Mouse (Mus musculus) mouse trophoblast stem cell (cell line): ENCODE measurements around the gene Dnajb9.
"Not testable (repeated sequence)": the region's sequence is repeated elsewhere in the genome, so short reads cannot be mapped to it uniquely, and the experiment has no call there.

Experiments
- in situ Hi-C, 2 experiments: fragments of 300-500 bp; cut with MseI, MboI; formaldehyde crosslinking; loops; 2 replicates in 1 of 2; 3 replicates in 1 of 2; pipeline ENCODE4 v1.15.1; 2025

Gene Dnajb9

DNA sequence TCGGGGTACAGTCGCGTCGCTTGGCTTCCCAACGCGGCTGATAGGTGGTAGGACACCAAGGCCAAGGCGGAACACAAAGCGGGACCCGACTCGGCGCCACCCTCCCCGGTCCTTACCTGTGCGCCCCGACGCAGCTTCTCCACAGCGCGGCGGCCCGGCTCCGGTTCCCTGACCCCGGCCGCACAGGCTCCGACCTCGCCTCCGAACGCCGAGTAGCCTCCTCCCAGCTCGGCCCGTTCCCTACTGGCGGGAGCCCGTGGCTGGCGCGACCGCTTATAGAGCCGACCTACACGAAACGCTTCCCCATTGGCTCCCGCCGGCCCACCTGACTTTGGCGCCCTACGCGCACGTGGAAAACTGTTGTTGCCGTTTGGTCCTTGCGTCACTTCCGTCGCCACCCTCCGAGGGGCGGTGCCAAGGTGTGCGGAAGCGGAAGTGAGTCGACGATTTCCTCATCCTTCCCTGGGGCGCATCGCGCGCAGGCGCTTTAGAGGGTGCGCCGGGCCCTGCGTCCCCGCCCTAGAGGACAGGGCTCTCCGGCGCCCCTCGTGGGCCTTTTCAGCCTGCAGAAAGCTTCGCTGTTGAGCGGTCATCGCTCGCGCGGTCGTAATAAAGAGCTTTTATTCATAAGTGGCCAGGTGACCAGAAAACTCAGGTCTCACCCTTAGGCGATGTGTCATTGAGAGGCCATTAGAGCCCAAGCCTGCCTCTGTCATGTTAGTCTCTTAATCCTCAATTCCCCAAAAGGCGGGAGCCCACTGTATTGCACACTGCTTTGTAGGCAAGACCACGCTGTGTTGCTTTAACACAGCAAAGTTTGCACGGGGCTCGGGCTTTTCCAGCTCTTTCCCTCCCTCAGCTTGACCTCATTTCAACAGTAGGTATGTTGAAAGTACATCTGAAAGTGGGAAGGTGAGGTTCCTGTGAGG lies at the start of gene Dnajb9:
TSS of gene Dnajb9 (minus strand) at position 503 of the 929 bp plus-strand sequence.
- in situ Hi-C loops: no loop called here

GRCm38 (mm10) chr12:44248309-44248977 lies 38.3 kb upstream of the Dnajb9 start:
- in situ Hi-C loops: no loop called here

DNA sequence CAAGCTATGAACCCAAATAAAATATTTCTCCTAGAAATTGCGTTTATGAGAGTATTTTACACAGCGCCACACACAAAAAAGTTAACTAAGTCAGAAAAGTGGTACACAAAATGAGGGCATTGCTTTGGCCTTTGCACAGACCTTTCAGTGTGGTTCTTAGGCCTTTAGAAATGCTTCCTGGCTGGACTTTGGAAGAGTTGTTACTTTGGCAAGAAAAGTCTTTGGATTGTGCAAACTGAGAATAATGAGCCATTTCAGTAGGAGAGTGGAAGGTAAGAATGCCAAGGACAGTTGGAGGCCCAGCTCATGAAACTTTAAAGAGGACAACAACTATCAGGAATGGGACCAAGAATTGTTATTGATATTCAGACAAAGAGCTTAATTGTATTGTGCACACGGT lies 35.6 kb upstream of the Dnajb9 start:
- in situ Hi-C loops: no loop called here

GRCm38 (mm10) chr12:44242407-44242806 lies 32.3 kb upstream of the Dnajb9 start:
- in situ Hi-C loops: no loop called here

DNA sequence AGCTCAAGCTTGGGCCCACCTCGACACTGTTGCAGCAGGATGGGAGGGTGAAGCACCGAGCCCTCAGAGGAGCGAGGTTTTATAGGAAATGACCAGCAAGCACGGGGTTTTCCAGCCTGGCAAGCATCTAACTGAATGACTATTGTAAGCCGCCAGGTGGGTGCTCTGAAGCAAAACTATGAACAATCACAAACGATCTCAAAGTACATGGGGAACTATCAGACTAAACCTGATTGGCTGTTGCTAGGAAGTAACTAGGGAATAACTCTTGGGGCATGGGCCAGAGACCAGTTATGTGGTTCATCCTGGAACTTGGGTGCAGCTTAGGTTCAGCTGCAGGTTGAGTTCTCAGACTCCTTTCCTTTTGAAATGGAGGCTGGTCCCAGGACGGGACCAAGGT lies 31.0 kb upstream of the Dnajb9 start:
- in situ Hi-C loops: no loop called here

DNA sequence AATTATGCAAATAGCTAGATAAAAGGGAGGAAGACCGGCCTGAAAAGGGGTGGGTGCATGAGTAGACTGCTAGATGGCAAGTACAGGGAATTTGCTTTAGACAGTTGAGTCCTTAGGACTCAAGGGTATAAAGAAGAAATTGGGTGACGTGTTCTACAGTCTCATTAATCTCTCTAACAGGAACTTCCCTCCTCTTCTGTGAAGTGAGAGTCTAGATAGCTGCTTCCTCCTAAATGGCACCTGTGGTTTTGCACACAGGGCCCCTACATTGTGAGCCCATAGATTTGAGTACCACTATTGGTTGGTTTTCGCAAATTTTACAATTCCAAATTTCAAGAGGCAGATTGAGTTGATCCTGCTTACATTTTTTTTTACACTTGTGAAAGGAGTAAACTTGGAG lies 14.5 kb upstream of the Dnajb9 start:
- in situ Hi-C loops: no loop called here

DNA sequence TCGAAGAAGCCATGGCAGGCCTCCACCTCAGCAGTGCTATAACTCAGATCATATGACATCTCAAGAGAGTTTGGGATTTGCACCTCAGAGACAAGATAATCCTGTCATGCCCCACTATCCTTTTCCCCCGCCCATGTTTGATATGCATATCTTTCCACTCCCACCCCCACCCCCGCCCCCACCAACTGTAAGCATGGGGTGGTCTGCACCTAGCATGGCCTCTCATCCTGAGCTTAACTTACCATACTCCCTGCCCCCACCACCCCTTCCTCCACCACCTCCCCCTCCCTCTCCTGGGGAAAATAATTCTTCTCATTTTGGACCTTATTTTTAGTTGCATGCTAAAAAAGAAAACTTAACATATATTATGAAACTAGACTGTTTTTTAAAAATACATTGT lies 12.9 kb upstream of the Dnajb9 start:
- in situ Hi-C loops: no loop called here

- in situ Hi-C loops: no loop called here
These were observed 11.7 kb upstream of the Dnajb9 start for GRCm38 (mm10) chr12:44221651-44222356.

GRCm38 (mm10) chr12:44221070-44221469 lies 10.9 kb upstream of the Dnajb9 start, which contains the start of gene Pnpla8:
Pnpla8 (plus strand) TSS chr12:44221370.
- in situ Hi-C loops: not testable (repeated sequence)

GRCm38 (mm10) chr12:44211555-44211954 lies 1.4 kb upstream of the Dnajb9 start:
- in situ Hi-C loops: no loop called here

DNA sequence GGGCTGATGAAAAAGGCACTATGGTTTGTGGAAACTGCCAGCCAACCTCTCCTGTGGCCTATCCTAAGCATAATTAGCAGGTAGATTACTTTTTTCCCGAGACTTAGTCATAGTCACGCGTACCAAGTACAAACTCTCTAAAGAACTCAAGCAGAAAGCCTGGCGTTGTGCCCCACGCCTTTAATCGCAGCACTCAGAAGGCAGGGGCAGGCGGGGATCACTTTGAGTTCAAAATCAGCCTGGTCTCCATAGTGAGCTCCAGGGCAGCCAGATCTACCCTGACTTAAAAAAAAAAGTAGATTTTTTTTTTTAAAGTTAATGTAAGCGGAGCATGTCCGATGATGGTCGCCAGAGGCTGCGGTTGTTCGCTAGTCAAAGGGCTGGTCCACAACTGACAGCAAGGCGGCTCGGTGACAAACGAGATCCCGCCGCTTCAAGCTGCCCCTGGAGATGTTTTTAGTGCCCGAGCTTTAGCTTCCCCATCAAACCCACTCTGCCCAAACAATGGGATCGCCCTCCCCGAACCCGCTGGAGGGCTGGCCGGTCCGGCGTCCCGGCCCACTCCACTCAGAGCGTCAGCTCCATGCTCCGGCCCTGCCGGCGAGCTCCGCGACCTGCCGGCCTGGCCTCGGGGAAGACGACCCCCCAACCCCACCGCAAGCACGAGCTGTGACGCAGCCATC lies 844 bp downstream of the Dnajb9 start:
- in situ Hi-C loops: no loop called here

GRCm38 (mm10) chr12:44197873-44198525 lies 12.1 kb downstream of the Dnajb9 start:
- in situ Hi-C loops: no loop called here

- in situ Hi-C loops: no loop called here
These were observed 28.8 kb downstream of the Dnajb9 start for GRCm38 (mm10) chr12:44181081-44181982.

- in situ Hi-C loops: no loop called here
These were observed 33.1 kb downstream of the Dnajb9 start for GRCm38 (mm10) chr12:44177038-44177355.

DNA sequence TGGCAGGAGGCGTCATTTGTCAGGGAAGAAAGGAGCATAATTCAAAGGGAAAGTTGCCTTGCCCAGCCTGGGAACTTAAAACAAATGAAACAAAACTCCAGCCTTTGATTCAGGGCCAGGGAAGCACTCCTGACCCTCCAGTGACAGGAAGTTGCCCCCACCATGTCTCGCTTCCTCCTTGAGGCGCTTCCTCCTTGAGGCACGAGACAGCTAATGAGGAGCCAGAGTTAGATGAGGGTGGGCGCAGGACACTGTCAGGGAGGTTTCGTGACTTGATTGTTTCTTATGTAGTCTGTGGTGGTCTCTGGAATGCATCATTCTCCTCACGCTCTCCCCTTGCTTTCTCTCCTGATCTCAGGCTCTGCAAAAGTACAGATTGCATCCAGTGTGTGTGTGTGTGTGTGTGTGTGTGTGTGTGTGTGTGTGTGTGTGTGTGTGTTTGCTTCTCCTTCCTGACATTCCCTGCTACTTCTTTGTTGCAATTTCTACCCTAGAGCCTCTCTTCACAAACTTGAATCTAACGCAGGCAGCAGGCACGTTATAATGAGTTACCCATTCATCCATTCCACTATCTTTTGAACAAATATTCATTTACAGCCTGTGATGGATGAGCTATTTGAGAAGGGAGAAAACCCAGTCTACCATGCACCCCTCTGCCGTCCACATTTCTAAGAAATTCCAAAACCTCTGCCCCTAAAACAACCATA lies 33.6 kb downstream of the Dnajb9 start:
- in situ Hi-C loops: no loop called here

- in situ Hi-C loops: no loop called here
These were observed 43.2 kb downstream of the Dnajb9 start for GRCm38 (mm10) chr12:44166949-44167348.

DNA sequence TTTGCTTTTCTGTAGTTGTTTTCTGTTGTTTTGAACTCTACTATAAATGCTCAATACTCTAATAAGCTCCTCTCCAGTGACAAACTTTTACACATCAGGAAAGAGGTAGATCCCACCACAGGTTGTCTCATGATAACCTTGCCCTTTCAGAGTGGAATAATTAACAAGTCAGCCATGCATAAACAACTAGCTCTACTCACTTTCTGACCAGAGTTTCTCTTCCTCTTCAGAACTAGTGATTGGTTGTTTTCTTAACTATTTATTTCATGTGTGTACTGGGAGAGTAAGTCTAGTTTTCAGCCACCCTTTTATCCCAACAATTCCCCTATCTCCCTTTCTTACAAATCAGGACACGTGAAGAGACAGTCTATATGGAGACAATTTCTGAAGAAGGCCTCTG lies 50.8 kb downstream of the Dnajb9 start:
- in situ Hi-C loops: no loop called here
